In genomic region chr17:30575121-30575904, GRCm38 (mm10) we compare ENCODE assay signal across 8 mouse cellular contexts. TPM values are rescaled to one million over a fixed set of nuclear protein-coding genes. Genes with fewer than 3 reads are reported as not detected.
DNase-seq lines count a peak whose midpoint lies in the region; ATAC-seq lines count a peak whose summit lies in the region.

No protein-coding gene starts in this region.

- H3K27me3 ChIP-seq in midbrain, embryonic 16.5 days (ENCODE audit: control insufficient read depth, insufficient read depth, low read depth, low read length) = no peaks in the 10 kb centered on the region

- peak overlapping the region; percentile 84 for H3K4me3 ChIP-seq in midbrain, embryonic 16.5 days (ENCODE audit: low read depth, low read length)

- no peaks in the 10 kb centered on the region for H3K36me3 ChIP-seq in midbrain, embryonic 16.5 days (ENCODE audit: control insufficient read depth, insufficient read depth, low read length)

- 0 out of 2 replicates have a peak, but pooled peaks have one; percentile 4 for ATAC-seq in granulocyte monocyte progenitor cell, adult 5-6 weeks (replicated peaks; ENCODE audit: poor library complexity, severe bottlenecking)
- peak; percentile 40; the same call in 1 of the 2 replicates for ATAC-seq in midbrain, embryonic 16.5 days

- 6% methylated on average over 35 of the region's 35 CpGs for WGBS in midbrain, embryonic 16.5 days

- peak; percentile 38 for DNase-seq in gastrocnemius, adult 18-20 months (ENCODE audit: low spot score)
- no peak for DNase-seq in gastrocnemius, postnatal 4 days (ENCODE audit: low spot score in 2 of 2)
- DNase-seq in B cell, adult 2 months = peak; percentile 57 to 63
- DNase-seq in c-Kit-positive CD71-positive TER-119-positive erythroid progenitor cells, embryonic 14.5 days (ENCODE audit: low spot score) = peak; percentile 49
- peak; percentile 49 to 53 for DNase-seq in layer of hippocampus, postnatal 25 days (ENCODE audit: extremely low spot score in 1 of 2, low spot score in 1 of 2)
- DNase-seq in thymus, postnatal 4 days = peak; percentile 75

- no peaks in the 10 kb centered on the region for H3K9me3 ChIP-seq in midbrain, embryonic 16.5 days (replicated peaks; ENCODE audit: control insufficient read depth, low read length, poor library complexity, severe bottlenecking)

- peaks cover 18% of the 10 kb centered on the region for H3K4me1 ChIP-seq in midbrain, embryonic 16.5 days (ENCODE audit: control insufficient read depth, insufficient read depth, low read length)

- H3K27ac ChIP-seq in midbrain, embryonic 16.5 days (ENCODE audit: low read length) = peak overlapping the region; percentile 96

- peak overlapping the region; percentile 81 for H3K9ac ChIP-seq in midbrain, embryonic 16.5 days (ENCODE audit: low read depth, low read length)

- peak overlapping the region; percentile 69 for H3K4me2 ChIP-seq in midbrain, embryonic 16.5 days (ENCODE audit: low read length)

RNA-seq across cellular contexts. Expression of gene Btbd9, which starts 1.0 kb away (rescaled TPM):
- 10 to 100 TPM; 11.5 to 15.2 TPM for total RNA-seq in gastrocnemius, adult 18-20 months (2021)
- total RNA-seq in gastrocnemius, postnatal 4 days (2021) = 10 to 100 TPM; 24.1 to 32.6 TPM
- total RNA-seq in granulocyte monocyte progenitor cell, adult 5-6 weeks (2014; fragmentation: Nextera tagmentation) = 34.7 and 40.5 TPM in 2 replicates
- 22.0 and 22.1 TPM in 2 replicates for total RNA-seq in granulocyte monocyte progenitor cell, adult 5-6 weeks (2017)
- total RNA-seq in layer of hippocampus, postnatal 25 days (2021) = 100 to 1,000 TPM; 138 to 162 TPM
- polyA plus RNA-seq in midbrain, embryonic 16.5 days (2015; fragmentation: Nextera tagmentation; extraction: Ambion mirVana) = 164 and 167 TPM in 2 replicates

RNA-seq across cellular contexts. Expression of gene Dnah8, which starts 48.8 kb away (rescaled TPM):
- total RNA-seq in gastrocnemius, adult 18-20 months (2021) = under 1 TPM; 0.02 to 0.19 TPM
- total RNA-seq in gastrocnemius, postnatal 4 days (2021) = 1 to 10 TPM; 1.2 TPM
- 18.8 and 23.1 TPM in 2 replicates for total RNA-seq in granulocyte monocyte progenitor cell, adult 5-6 weeks (2014; fragmentation: Nextera tagmentation)
- 20.3 and 28.0 TPM in 2 replicates for total RNA-seq in granulocyte monocyte progenitor cell, adult 5-6 weeks (2017)
- total RNA-seq in layer of hippocampus, postnatal 25 days (2021) = 1 to 10 TPM; 1.6 to 2.4 TPM
- polyA plus RNA-seq in midbrain, embryonic 16.5 days (2015; fragmentation: Nextera tagmentation; extraction: Ambion mirVana) = 2.0 and 2.9 TPM in 2 replicates

RNA-seq across cellular contexts. Expression of gene Glo1, which starts 51.4 kb away (rescaled TPM):
- 100 to 1,000 TPM; 161 to 164 TPM for total RNA-seq in gastrocnemius, adult 18-20 months (2021)
- 100 to 1,000 TPM; 131 to 136 TPM for total RNA-seq in gastrocnemius, postnatal 4 days (2021)
- 52.8 and 91.5 TPM in 2 replicates for total RNA-seq in granulocyte monocyte progenitor cell, adult 5-6 weeks (2014; fragmentation: Nextera tagmentation)
- 98.3 and 117 TPM in 2 replicates for total RNA-seq in granulocyte monocyte progenitor cell, adult 5-6 weeks (2017)
- total RNA-seq in layer of hippocampus, postnatal 25 days (2021) = 100 to 1,000 TPM; 179 to 204 TPM
- polyA plus RNA-seq in midbrain, embryonic 16.5 days (2015; fragmentation: Nextera tagmentation; extraction: Ambion mirVana) = 160 and 162 TPM in 2 replicates

Comparison
In these comparisons a context has a peak if more than half of its experiments do, and no peak if none do; other contexts are left out.
1. DNase-seq: peak in gastrocnemius, adult 18-20 months (single experiment), B cell, adult 2 months (2 of 2), c-Kit-positive CD71-positive TER-119-positive erythroid progenitor cells, embryonic 14.5 days (single experiment), layer of hippocampus, postnatal 25 days (2 of 2) and thymus, postnatal 4 days (single experiment); none in gastrocnemius, postnatal 4 days (0 of 2).
2. RNA of gene Dnah8, which starts 48.8 kb away (total RNA-seq): 18.8 to 28.0 TPM in granulocyte monocyte progenitor cell, adult 5-6 weeks; 1.6 to 2.4 TPM in layer of hippocampus, postnatal 25 days, 1.2 TPM in gastrocnemius, postnatal 4 days and 0.02 to 0.19 TPM in gastrocnemius, adult 18-20 months; every median in the first group is over 4 times any median in the second.